Mouse (Mus musculus): Measurements from ENCODE around the gene Hspa1b. TPM values are rescaled to one million over a fixed set of nuclear protein-coding genes. Genes with fewer than 3 reads are reported as not detected.
A peak's percentile ranks its signal among the peaks of the same experiment; 100 is the strongest.
"Not testable (repeated sequence)": the region's sequence is repeated elsewhere in the genome, so short reads cannot be mapped to it uniquely, and the experiment has no call there.

Hspa1b gene
- total RNA-seq (2021), result 1 to 10 TPM; 1.9 to 6.9 TPM

GRCm38 (mm10) chr17:34959130-34959778 lies at the start of gene Hspa1b:
TSS of gene Hspa1b (minus strand) at chr17:34959238.
- intact Hi-C loops (cut with DNase I), result not testable (repeated sequence)
- DNase-seq (ENCODE audit: low spot score), result peak; percentile 86

GRCm38 (mm10) chr17:35007387-35007991 lies 48.5 kb upstream of the Hspa1b start:
- intact Hi-C loops (cut with DNase I), result no loop called here
- DNase-seq (ENCODE audit: low spot score), result no peak

GRCm38 (mm10) chr17:35005902-35006301 lies 46.9 kb upstream of the Hspa1b start:
- DNase-seq (ENCODE audit: low spot score); intact Hi-C loops (cut with DNase I): not testable (repeated sequence)

- DNase-seq (ENCODE audit: low spot score), result no peak
- intact Hi-C loops (cut with DNase I), result no loop called here
Measured at GRCm38 (mm10) chr17:35005158-35005557, 46.1 kb upstream of the Hspa1b start.

- intact Hi-C loops (cut with DNase I), result loop anchor here (5.0 kb wide), 1 partner anchor 233 kb away; the partner anchor contains the start of gene Nfkbil1
- no peak for DNase-seq (ENCODE audit: low spot score)
Measured at GRCm38 (mm10) chr17:35004075-35004717, 45.2 kb upstream of the Hspa1b start.

- no peak for DNase-seq (ENCODE audit: low spot score)
- intact Hi-C loops (cut with DNase I), result loop anchor here (5.0 kb wide), 1 partner anchor 234 kb away; the partner anchor contains the start of gene Nfkbil1
Measured at GRCm38 (mm10) chr17:35003022-35003838, 44.2 kb upstream of the Hspa1b start.

- no peak for DNase-seq (ENCODE audit: low spot score)
- intact Hi-C loops (cut with DNase I), result loop anchor here (5.0 kb wide), 1 partner anchor 235 kb away; the partner anchor contains the start of gene Nfkbil1
Measured at GRCm38 (mm10) chr17:35002153-35002865, 43.3 kb upstream of the Hspa1b start.

- DNase-seq (ENCODE audit: low spot score), result no peak
- intact Hi-C loops (cut with DNase I), result loop anchor here (5.0 kb wide), 1 partner anchor 236 kb away; the partner anchor contains the start of gene Nfkbil1
Measured at GRCm38 (mm10) chr17:35001452-35002152, 42.6 kb upstream of the Hspa1b start.

GRCm38 (mm10) chr17:35000717-35001451 lies 41.8 kb upstream of the Hspa1b start, which contains the start of gene Vars:
TSS of gene Vars (plus strand) at chr17:35000987.
- peak; percentile 81 for DNase-seq (ENCODE audit: low spot score)
- intact Hi-C loops (cut with DNase I), result loop anchor here (5.0 kb wide), 1 partner anchor 236 kb away; the partner anchor contains the start of gene Nfkbil1

- not testable (repeated sequence) for DNase-seq (ENCODE audit: low spot score)
- intact Hi-C loops (cut with DNase I), result loop anchor here (2.0 to 5.0 kb wide), 2 partner anchors 17 to 237 kb away; partner anchors contain the start of gene Nfkbil1
Measured at GRCm38 (mm10) chr17:34999871-35000716, 41.1 kb upstream of the Hspa1b start.

GRCm38 (mm10) chr17:34998526-34999430 lies 39.7 kb upstream of the Hspa1b start:
- no peak for DNase-seq (ENCODE audit: low spot score)

GRCm38 (mm10) chr17:34997142-34997483 lies 38.1 kb upstream of the Hspa1b start:
- intact Hi-C loops (cut with DNase I), result no loop called here
- DNase-seq (ENCODE audit: low spot score), result no peak

More at GRCm38 (mm10) chr17:34998526-34999430, 39.7 kb upstream of the Hspa1b start:
- intact Hi-C loops (cut with DNase I), result loop anchor here (2.0 kb wide), 1 partner anchor 16 kb away; no protein-coding TSS in a partner anchor

- DNase-seq (ENCODE audit: low spot score), result no peak
- intact Hi-C loops (cut with DNase I), result no loop called here
Measured at GRCm38 (mm10) chr17:34996411-34997141, 37.5 kb upstream of the Hspa1b start.

- DNase-seq (ENCODE audit: low spot score), result not testable (repeated sequence)
Measured at GRCm38 (mm10) chr17:34995927-34996326, 36.9 kb upstream of the Hspa1b start.

GRCm38 (mm10) chr17:34995192-34995591 lies 36.2 kb upstream of the Hspa1b start:
- intact Hi-C loops (cut with DNase I); DNase-seq (ENCODE audit: low spot score): not testable (repeated sequence)

More at GRCm38 (mm10) chr17:34995927-34996326, 36.9 kb upstream of the Hspa1b start:
- intact Hi-C loops (cut with DNase I), result not testable (repeated sequence)

Measured in heart, postnatal 25 days (tissue).